Mouse (Mus musculus): ENCODE results near the gene AF067061.

GRCm38 (mm10) chr13:120310749-120311148 is 47.8 kb downstream of the AF067061 start:
- TF ChIP-seq CTCF (conservative IDR thresholded peaks at IDR 0.05; ENCODE audit: low read length), result no peak
- TF ChIP-seq POU5F1 (IDR thresholded peaks at IDR 0.05; ENCODE audit: borderline replicate concordance, low read length), result no peak
